Mouse (Mus musculus) gastrocnemius, postnatal 14 days (tissue): ENCODE measurements around the gene Fkbpl. TPM values are rescaled to one million over a fixed set of nuclear protein-coding genes. Genes with fewer than 3 reads are reported as not detected.

Experiments
- DNase-seq: peaks from one replicate; pipeline ENCODE4 v3.0.0; 2021; ENCODE audit warnings: mixed read lengths
- intact Hi-C: fragments of 180-260 bp; cut with DNase I; formaldehyde crosslinking; loops from one replicate; pipeline ENCODE4 v1.15.1; 2025; ENCODE audit warnings: low total_unique reads
- total RNA-seq, 2 experiments: library from RNA; stranded (reverse); gene quantifications; 2 replicates each; pipeline ENCODE4 v1.2.3; 2021

Fkbpl gene
- total RNA-seq, 2 experiments from 2014 or later: 4.6 to 6.4 TPM

DNA sequence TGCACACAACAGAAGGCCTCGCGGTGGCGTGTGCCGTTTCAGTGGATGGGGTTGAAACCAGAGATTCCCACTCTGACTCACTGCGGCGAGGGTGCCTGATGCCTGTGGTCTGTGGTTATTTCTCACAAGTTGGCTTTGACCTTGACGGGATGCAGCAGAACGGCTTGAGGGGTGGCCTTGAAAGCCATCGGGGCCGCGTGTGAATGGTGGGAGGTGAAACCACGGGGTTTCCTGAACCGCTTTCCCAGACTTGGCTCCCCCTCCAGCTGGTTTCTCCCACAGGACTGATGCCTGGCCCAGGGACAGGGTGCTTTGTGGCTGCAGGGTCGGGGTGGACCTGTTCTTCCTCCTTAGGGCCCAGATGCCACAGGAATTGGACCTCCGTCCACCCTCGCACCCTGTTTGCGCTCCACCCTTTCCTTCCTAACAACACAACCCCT, 36.6 kb downstream of the Fkbpl start:
- no peak for DNase-seq

DNA sequence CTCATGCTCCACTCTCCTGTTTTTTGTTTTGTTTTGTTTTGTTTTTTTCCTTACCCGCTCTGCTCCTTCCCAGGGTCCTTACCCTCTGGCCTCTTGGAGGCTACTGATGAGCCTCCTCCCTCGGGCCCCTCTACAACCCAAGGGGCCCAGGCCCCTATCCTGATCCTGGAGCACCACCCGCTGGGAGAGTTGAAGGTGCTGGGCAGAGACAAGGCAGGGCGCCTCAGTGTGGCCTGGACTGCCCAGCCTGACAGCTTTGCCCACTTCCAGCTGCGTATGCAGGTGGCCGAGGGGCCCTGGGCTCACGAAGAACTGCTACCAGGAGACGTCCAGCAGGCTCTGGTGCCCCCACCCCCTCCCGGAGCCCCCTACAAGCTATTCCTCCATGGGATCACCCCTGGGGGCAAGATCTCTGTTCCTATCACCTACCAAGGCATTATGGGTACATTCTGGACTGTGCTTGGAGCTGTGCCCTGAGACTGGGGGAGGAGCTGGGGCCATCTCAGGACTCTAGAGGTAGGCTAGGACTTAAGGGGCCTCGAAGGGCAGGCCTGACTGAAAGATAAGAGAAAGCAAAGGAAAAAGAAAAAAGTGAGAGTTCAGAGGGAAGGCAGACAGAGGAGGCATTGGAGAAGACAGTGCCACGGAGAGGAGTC, 37.4 kb downstream of the Fkbpl start:
- DNase-seq: no peak
- intact Hi-C loops: no loop called here

More for the DNA sequence above, 36.6 kb downstream of the Fkbpl start:
- intact Hi-C loops: no loop called here

DNA sequence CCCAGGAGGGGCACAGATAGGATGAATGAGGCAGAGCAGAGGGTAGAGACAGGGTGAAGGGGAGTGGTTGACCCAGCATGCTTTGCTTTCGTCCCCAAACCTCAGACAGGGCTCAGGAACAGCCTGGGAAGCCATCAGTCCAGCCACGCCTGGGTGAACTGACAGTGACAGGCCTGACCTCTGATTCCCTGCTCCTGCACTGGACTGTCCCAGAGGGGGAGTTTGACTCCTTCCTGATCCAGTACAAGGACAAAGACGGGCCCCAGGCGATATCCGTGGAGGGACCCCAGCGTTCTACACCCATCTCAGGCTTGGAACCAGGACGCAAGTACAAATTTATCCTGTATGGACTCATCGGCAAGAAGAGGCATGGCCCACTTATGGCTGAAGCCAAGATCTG, 38.6 kb downstream of the Fkbpl start:
- DNase-seq: no peak
- intact Hi-C loops: no loop called here

DNA sequence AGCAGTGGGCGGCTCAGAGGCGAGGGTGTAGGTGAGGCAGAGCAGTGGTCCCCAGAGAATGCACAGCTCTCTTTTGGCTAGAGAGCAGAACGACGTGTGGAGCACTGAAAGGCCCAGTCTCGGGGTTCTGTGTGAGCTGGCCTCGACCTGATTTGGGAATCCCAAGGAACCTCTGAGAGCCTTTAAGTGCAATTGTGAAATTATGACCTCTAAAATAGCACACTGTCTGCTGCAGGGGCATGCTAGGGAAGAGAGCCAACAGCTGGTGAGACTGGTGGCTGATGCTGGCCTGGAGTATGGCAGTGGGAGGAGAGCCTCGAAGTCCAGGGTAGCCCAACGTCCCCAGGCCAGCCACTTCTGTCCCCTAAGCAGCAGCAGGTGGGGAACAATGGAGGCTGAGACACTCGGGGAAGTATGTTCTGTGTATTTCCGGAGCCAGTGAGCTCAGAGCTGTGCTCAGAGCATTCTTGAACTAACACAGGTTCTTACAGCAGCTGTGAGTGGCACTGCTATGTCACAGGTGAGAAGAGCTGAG, 39.2 kb downstream of the Fkbpl start:
- intact Hi-C loops: no loop called here
- no peak for DNase-seq

DNA sequence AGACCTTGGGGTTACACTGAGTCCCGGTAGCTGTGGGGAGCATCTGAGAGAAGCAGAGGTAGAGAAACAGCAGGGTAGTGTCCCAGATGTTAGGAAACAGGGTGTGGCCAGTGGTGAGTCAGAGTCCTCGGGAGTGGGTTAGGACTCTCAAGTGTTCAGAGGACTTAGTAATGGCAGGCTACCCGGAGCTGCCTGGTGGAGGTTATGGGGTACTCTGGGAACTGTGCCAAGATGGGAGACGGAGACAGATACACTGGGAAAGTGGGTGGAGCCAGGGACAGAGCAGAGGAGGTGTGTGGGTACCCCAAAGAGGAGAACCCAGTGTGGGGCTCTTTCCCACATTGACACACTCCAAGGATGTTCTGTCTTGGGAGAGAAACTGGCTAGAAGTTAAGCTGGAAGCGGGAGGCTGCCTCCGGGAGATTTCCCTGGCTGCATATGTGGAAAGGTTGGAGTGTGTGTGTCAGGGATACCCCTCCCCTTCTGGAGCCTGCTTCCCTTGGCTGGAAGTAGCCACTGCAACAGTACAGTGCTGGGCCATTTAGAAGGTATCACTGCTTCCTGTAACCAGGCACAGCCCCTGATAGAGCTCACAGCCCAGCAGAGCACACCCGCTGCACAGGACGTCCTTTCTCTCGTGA, 39.8 kb downstream of the Fkbpl start:
- intact Hi-C loops: no loop called here

DNA sequence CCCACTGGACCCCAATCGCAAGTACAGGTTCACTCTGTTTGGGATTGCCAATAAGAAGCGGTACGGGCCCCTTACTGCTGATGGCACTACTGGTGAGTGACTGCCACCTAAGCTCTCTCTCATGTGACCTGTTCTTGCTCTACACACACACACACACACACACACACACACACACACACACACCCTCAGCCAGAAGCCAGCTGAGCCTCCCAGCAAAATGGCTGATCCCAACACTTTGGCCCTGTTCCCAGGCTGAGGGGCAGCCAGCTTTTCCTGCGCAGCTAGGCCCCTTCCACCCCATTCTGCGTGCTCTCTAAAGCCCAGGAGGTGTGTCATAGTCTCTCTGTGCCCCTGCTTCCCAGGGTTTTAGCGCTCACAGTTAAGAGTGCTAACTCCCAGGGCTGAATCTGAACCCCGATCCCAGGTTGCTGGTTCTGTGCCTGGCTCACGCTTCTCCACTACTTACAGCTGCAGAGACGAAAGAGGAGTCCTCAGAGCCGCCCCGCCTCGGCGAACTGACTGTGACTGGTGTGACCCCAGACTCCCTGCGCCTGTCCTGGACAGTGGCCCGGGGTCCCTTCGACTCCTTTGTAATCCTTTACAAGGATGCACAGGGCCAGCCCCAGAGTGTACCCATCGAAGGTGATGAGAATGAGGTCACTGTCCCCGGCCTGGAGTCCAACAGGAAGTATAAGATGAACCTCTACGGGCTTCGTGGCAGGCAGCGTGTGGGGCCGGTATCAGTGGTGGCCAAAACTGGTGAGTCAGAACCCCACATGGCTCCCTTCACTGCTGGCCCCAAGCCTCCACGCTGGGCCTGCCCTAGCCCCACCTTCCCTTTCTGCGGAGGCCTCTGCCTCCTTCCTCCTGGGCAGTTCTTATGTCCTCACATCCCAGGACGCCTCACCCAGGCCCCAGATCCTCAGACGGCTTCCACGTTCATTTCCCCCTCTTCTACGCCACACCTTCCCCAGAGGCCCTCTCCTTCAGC, 40.9 kb downstream of the Fkbpl start:
- DNase-seq: peak; percentile 88
- intact Hi-C loops: no loop called here

More for the DNA sequence above, 39.8 kb downstream of the Fkbpl start:
- peak; percentile 53 for DNase-seq

- DNase-seq: no peak
- intact Hi-C loops: no loop called here
Observed at GRCm38 (mm10) chr17:34688889-34689288, 44.3 kb downstream of the Fkbpl start.

DNA sequence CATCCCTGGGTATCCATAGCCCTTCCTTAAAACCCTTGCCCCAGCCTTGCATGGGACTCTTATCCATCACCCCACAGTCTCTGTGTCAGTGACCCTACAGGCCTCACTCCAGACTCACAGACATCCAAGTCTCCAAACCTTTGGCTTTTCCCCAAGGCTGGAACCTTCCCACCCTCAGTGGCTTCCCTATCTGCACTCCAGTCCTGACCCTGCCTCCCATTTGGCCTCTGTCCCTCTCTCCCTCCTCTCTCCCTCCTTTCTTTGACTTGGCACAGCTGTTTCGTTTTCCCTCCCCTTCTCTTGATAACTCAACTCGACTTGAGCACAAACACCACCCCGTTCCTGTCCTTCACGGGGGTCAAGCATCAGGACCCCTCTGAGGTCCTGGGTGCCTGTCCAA, 45.9 kb downstream of the Fkbpl start:
- intact Hi-C loops: no loop called here

GRCm38 (mm10) chr17:34692906-34693305, 48.3 kb downstream of the Fkbpl start:
- intact Hi-C loops: no loop called here
- peak; percentile 91 for DNase-seq

More for the DNA sequence above, 45.9 kb downstream of the Fkbpl start:
- DNase-seq: peak; percentile 63

Other genes starting within 250 kb of the Fkbpl start
- gene BC051142, start 245.9 kb upstream of the Fkbpl start, total RNA-seq: under 1 TPM in 1 of 2 experiments, not detected in 1; 0.21 TPM
- not detected for gene Btnl4, start 167.4 kb upstream of the Fkbpl start, total RNA-seq
- gene Btnl6, start 127.4 kb upstream of the Fkbpl start, total RNA-seq: not detected
- 10 to 100 TPM; 15.7 to 27.3 TPM for gene Notch4, start 80.5 kb upstream of the Fkbpl start, total RNA-seq
- 1 to 10 TPM; 3.1 to 3.6 TPM for gene Gpsm3, start 55.0 kb upstream of the Fkbpl start, total RNA-seq
- gene Pbx2, start 53.5 kb upstream of the Fkbpl start, total RNA-seq: 10 to 100 TPM; 17.3 to 17.9 TPM
- gene Ager, start 46.9 kb upstream of the Fkbpl start, total RNA-seq: under 1 TPM; 0.44 to 0.55 TPM
- gene Rnf5, start 41.1 kb upstream of the Fkbpl start, total RNA-seq: 10 to 100 TPM; 17.1 to 18.6 TPM
- 10 to 100 TPM; 38.8 to 39.1 TPM for gene Agpat1, start 40.5 kb upstream of the Fkbpl start, total RNA-seq
- 10 to 100 TPM in 1 of 2 experiments, 1 to 10 TPM in 1; 5.4 to 11.1 TPM for gene Egfl8, start 28.8 kb upstream of the Fkbpl start, total RNA-seq
- gene Ppt2, start 16.3 kb upstream of the Fkbpl start, total RNA-seq: 10 to 100 TPM; 35.7 to 38.9 TPM
- under 1 TPM; 0.27 to 0.47 TPM for gene Prrt1, start 15.2 kb upstream of the Fkbpl start, total RNA-seq
- 10 to 100 TPM in 1 of 2 experiments, 1 to 10 TPM in 1; 8.9 to 11.0 TPM for gene Atf6b, start 2.4 kb downstream of the Fkbpl start, total RNA-seq
- 10 to 100 TPM; 69.8 to 85.6 TPM for gene Tnxb, start 25.8 kb downstream of the Fkbpl start, total RNA-seq
- gene C4b, start 99.1 kb downstream of the Fkbpl start, total RNA-seq: 1 to 10 TPM in 1 of 2 experiments, under 1 TPM in 1; 0.93 to 1.8 TPM
- under 1 TPM in 1 of 2 experiments, not detected in 1; 0.21 TPM for gene Cyp21a1, start 159.8 kb downstream of the Fkbpl start, total RNA-seq
- 1 to 10 TPM; 6.8 to 7.2 TPM for gene Stk19, start 192.2 kb downstream of the Fkbpl start, total RNA-seq
- gene Dxo, start 192.3 kb downstream of the Fkbpl start, total RNA-seq: 10 to 100 TPM in 1 of 2 experiments, 1 to 10 TPM in 1; 9.3 to 13.0 TPM
- gene Skiv2l, start 205.4 kb downstream of the Fkbpl start, total RNA-seq: 10 to 100 TPM; 17.4 to 17.8 TPM
- gene Nelfe, start 205.6 kb downstream of the Fkbpl start, total RNA-seq: 10 to 100 TPM in 1 of 2 experiments, 1 to 10 TPM in 1; 9.7 to 13.4 TPM
- gene Cfb, start 217.8 kb downstream of the Fkbpl start, total RNA-seq: 1 to 10 TPM in 1 of 2 experiments, under 1 TPM in 1; 0.75 to 1.9 TPM
- gene Zbtb12, start 234.7 kb downstream of the Fkbpl start, total RNA-seq: 1 to 10 TPM; 3.4 to 5.1 TPM
- not detected for gene Gm20547, start 237.3 kb downstream of the Fkbpl start, total RNA-seq